Mouse (Mus musculus): ENCODE measurements around the gene Kcnn4.

DNA sequence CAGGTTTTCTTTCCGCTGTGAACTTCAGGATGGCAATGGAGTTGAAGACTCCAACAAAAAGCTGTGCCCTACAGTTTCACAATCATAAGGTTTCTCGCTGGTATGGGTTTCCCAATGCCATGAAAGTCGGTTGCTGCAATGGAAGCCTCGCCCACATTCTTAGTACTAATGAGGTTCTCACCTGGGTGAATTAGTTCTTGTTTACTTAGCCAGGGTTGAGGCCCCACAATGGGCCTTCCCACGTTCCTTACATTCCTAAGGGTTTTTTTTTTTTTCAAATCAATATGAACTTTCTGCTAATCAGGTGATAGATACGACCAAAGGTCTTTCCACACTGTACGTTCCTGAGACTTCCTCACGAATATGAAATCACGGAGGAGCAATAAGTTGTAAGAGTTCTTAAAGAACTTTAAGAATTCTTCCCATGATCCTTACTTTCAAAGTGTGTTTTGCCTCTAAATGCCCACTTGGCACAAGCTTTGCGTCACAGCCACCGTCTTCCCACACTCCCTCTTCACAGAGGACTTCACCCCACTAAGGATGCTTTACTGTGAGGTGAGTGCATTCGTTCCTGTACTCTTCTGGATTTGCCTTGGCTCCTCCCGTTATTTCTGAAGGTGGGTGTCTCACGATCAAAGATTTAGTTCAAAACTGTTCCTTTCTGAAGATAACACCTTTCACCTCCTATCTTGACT is 42.6 kb upstream of the Kcnn4 start:
- TF ChIP-seq CTCF (IDR thresholded peaks at IDR 0.05; ENCODE audit: low read depth) (no peak), EP300 (IDR thresholded peaks at IDR 0.05; ENCODE audit: low read depth) (no peak)
